Mouse (Mus musculus): ENCODE measurements at regions not wholly inside any gene's neighbourhood (a gene's known extent, or its start where the extent isn't known, plus 50 kb on each side); places are given as distances from the start of the nearest gene placed in this dataset.

- TF ChIP-seq CTCF (IDR thresholded peaks at IDR 0.05; ENCODE audit: low read depth) (no peak), EP300 (IDR thresholded peaks at IDR 0.05; ENCODE audit: low read depth) (no peak)
Observed at GRCm38 (mm10) chr3:54560056-54560922, 132.3 kb upstream of the Supt20 start.
